Mouse (Mus musculus) erythroblast, embryonic 14.5 days (primary cell): ENCODE data around the gene Gm21976. TPM values are rescaled to one million over a fixed set of nuclear protein-coding genes. Genes with fewer than 3 reads are reported as not detected.

Experiments
- H3K27me3 ChIP-seq: 2 replicates; pipeline ENCODE4 v1.6.1; 2012; ENCODE audit warnings: inconsistent platforms; ENCODE audit not compliant: control insufficient read depth
- H3K36me3 ChIP-seq: 2 replicates; pipeline ENCODE4 v1.6.1; 2012; ENCODE audit warnings: mild to moderate bottlenecking, inconsistent platforms; ENCODE audit not compliant: control insufficient read depth
- H3K4me1 ChIP-seq: 2 replicates; pipeline ENCODE4 v1.6.1; 2012; ENCODE audit warnings: inconsistent platforms; ENCODE audit not compliant: control insufficient read depth
- H3K4me3 ChIP-seq: replicated peaks from 2 replicates; pipeline ENCODE3; 2012; ENCODE audit warnings: moderate library complexity, mild to moderate bottlenecking, inconsistent platforms
- H3K9me3 ChIP-seq: 2 replicates; pipeline ENCODE4 v1.6.1; 2012; ENCODE audit warnings: low read length, inconsistent platforms, mixed read lengths; ENCODE audit not compliant: control insufficient read depth
- GATA1 ChIP-seq: IDR thresholded peaks from 2 replicates; pipeline ENCODE4 v1.6.1; 2012; ENCODE audit warnings: low read length, inconsistent platforms, mixed read lengths
- TAL1 ChIP-seq: IDR thresholded peaks from 3 replicates; pipeline ENCODE4 v1.6.1; 2012; ENCODE audit warnings: low read length, inconsistent platforms, mixed read lengths
- polyA plus RNA-seq: library from polyadenylated mRNA; stranded (reverse); fragments of >175 nt; gene quantifications from 2 replicates; pipeline ENCODE4 v1.2.3, GENCODE M21; 2012

The Gm21976 gene
- polyA plus RNA-seq, 1 experiment, result not detected

GRCm38 (mm10) chr13:98355559-98356111 is 75.9 kb downstream of the Gm21976 start:
- no peak for TF ChIP-seq GATA1
- TF ChIP-seq TAL1, result no peak
- Histone ChIP-seq H3K4me3 (no peak overlapping the region), H3K4me1 (peaks cover 4% of the 10 kb centered on the region), H3K27me3 (peaks cover 100% of the 10 kb centered on the region), H3K36me3 (no peaks in the 10 kb centered on the region), H3K9me3 (peaks cover 5% of the 10 kb centered on the region; the same call in 1 of the 2 replicates)

GRCm38 (mm10) chr13:98356176-98356972 is 76.7 kb downstream of the Gm21976 start:
- TF ChIP-seq TAL1 (no peak), GATA1 (no peak)
- Histone ChIP-seq H3K4me1 (peaks cover 4% of the 10 kb centered on the region), H3K4me3 (no peak overlapping the region), H3K27me3 (peaks cover 100% of the 10 kb centered on the region), H3K36me3 (no peaks in the 10 kb centered on the region), H3K9me3 (peaks cover 5% of the 10 kb centered on the region; the same call in 1 of the 2 replicates)

Other genes with a start within 250 kb of the Gm21976 start
- gene Arhgef28, start 73.4 kb upstream of the Gm21976 start, polyA plus RNA-seq, result 0.01 and 0.07 TPM in 2 replicates
- gene Utp15, start 16.8 kb upstream of the Gm21976 start, polyA plus RNA-seq, result 0.05 and 0.23 TPM in 2 replicates
- gene Ankra2, start 16.8 kb upstream of the Gm21976 start, polyA plus RNA-seq, result 0.93 and 1.0 TPM in 2 replicates
- gene Btf3, start 37.1 kb downstream of the Gm21976 start, polyA plus RNA-seq, result 12.9 and 15.8 TPM in 2 replicates
- not detected in 2 replicates for gene Foxd1, start 74.4 kb downstream of the Gm21976 start, polyA plus RNA-seq
- gene Gm10320, start 212.1 kb downstream of the Gm21976 start, polyA plus RNA-seq, result 0.30 and 0.32 TPM in 2 replicates